Comparison of ENCODE assay signal across 13 mouse cellular contexts in genomic region chr11:77181528-77181927, GRCm38 (mm10).
"Had no signal": no experiment of that assay in that cellular context is flagged by ENCODE, and none has a peak within 500 bp of the region (broad histone marks: within the 10 kb centered on the region; RNA-seq: fewer than 3 reads in every experiment).

No protein-coding gene starts in this region.

- H3K36me3 ChIP-seq: liver, embryonic 15.5 days; lung, embryonic 15.5 days; midbrain, embryonic 13.5 days; midbrain, embryonic 15.5 days; neural tube, embryonic 12.5 days; stomach, embryonic 15.5 days had no signal

- DNase-seq: liver, postnatal 0 days; lung, adult 2 months; lung, postnatal 14 days had no signal

- H3K9ac ChIP-seq: liver, embryonic 15.5 days; liver, postnatal 0 days; lung, embryonic 15.5 days; midbrain, embryonic 13.5 days; midbrain, embryonic 15.5 days; neural tube, embryonic 12.5 days; stomach, embryonic 15.5 days had no signal

- H3K4me2 ChIP-seq: liver, embryonic 15.5 days; lung, embryonic 15.5 days; midbrain, embryonic 11.5 days; midbrain, embryonic 13.5 days; midbrain, embryonic 15.5 days; neural tube, embryonic 12.5 days; stomach, embryonic 15.5 days had no signal

- H3K4me1 ChIP-seq: liver, embryonic 15.5 days; neural tube, embryonic 12.5 days; stomach, embryonic 15.5 days had no signal

- ATAC-seq: liver, postnatal 0 days; lung, postnatal 0 days; midbrain, embryonic 13.5 days; midbrain, embryonic 15.5 days had no signal

- H3K27me3 ChIP-seq: liver, embryonic 15.5 days; lung, embryonic 15.5 days; megakaryocyte, embryonic 14.5 days; neural tube, embryonic 12.5 days; stomach, embryonic 15.5 days had no signal

- H3K4me3 ChIP-seq: liver, embryonic 15.5 days; lung, embryonic 15.5 days; megakaryocyte, embryonic 14.5 days; midbrain, embryonic 13.5 days; midbrain, embryonic 15.5 days; neural tube, embryonic 12.5 days; stomach, embryonic 15.5 days had no signal

- H3K9me3 ChIP-seq: liver, embryonic 15.5 days; lung, embryonic 15.5 days; megakaryocyte, embryonic 14.5 days; midbrain, embryonic 13.5 days; midbrain, embryonic 15.5 days; neural tube, embryonic 12.5 days; stomach, embryonic 15.5 days had no signal

- H3K27ac ChIP-seq: liver, embryonic 15.5 days; lung, embryonic 15.5 days; macrophage; midbrain, embryonic 13.5 days; midbrain, embryonic 15.5 days; neural tube, embryonic 12.5 days had no signal
